Mouse (Mus musculus) retina, postnatal 7 days (tissue): ENCODE measurements around the gene Osm.

Source experiments
- DNase-seq: peaks from one replicate; pipeline ENCODE4 v3.0.0-alpha.2; 2012; ENCODE audit warnings: low read depth, low spot score

Osm gene

DNA sequence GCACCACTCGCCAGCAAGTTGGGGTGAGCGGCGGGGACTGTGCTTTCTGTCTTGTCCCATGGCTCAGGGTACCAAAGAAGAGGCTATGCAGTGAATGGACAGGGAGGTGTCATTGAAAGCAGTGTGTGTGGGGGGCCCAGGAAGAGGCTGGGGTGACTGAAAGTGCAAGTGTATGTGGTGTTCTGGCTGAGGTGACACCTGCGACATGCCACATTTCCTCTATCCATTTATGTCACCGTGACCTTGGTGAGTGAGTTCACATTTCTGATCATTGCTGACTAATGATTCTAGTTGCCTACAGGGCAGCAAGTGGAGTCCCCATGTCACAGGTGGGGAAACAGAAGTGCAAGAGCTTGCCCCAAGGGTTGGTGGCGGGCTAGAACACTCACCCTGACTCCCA lies 32.3 kb downstream of the Osm start:
- no peak for DNase-seq

GRCm38 (mm10) chr11:4270744-4271459 lies 34.7 kb downstream of the Osm start:
- no peak for DNase-seq

- DNase-seq, result no peak
Measured at GRCm38 (mm10) chr11:4271544-4271943, 35.3 kb downstream of the Osm start.

GRCm38 (mm10) chr11:4276411-4276861 lies 40.2 kb downstream of the Osm start:
- DNase-seq, result no peak

- no peak for DNase-seq
Measured at GRCm38 (mm10) chr11:4279909-4280308, 43.7 kb downstream of the Osm start.

DNA sequence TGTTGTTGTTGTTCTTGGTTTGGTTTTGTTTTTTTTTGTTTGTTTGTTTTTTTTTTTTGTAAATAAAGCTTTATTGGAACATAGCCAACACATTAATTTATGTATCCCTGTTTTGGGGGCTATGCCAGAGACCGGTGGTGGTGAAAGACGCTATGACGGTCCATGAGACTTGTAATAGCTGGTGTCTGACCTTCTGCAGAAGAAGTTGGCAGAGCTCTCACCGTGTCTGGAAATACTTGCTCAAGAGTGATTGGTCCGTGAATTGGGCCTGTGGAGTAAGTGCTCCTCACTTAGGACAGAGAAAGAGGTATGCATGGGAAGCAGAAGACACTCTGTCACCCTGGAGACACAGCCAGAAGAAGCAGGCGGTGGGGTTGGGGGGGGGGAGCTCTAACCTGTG lies 45.6 kb downstream of the Osm start:
- no peak for DNase-seq

DNA sequence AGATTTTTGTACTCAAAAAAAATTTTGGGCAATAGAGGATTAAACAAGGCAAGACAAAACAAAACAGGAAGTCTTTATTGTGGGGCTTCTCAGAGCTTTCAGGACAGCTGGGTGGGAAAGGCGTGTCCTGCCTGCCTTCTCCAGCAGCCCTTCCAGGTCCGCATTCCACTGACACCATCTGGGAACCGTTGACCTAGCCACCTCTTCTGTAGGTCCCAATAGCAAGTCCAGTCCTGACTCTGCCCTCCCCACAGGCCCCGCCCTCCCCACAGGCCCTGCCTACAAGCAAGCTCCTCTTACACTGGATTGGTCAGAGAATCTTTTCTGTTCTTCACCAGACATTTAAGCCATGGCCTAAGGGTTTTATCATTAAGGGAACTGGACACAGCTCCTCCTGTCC lies 47.4 kb downstream of the Osm start:
- no peak for DNase-seq

GRCm38 (mm10) chr11:4289280-4289679 lies 53.1 kb downstream of the Osm start:
- no peak for DNase-seq
